Mouse (Mus musculus) liver, adult 2 months (tissue): ENCODE data around the gene Fam120a. TPM values are rescaled to one million over a fixed set of nuclear protein-coding genes. Genes with fewer than 3 reads are reported as not detected.

Experiments
- DNase-seq: peaks from one replicate; pipeline ENCODE4 v3.0.0-alpha.2; 2011; ENCODE audit warnings: low read depth, low spot score; ENCODE audit errors: extremely low read depth
- H3K27ac ChIP-seq: fragments of 200-500 bp; replicated peaks from 2 replicates; pipeline ENCODE4 v1.5.1; 2012; ENCODE audit warnings: low read depth, mild to moderate bottlenecking, control low read depth, inconsistent platforms, low read length; ENCODE audit not compliant: insufficient read depth
- H3K27me3 ChIP-seq: fragments of 200-500 bp; 2 replicates; pipeline ENCODE4 v1.6.1; 2012; ENCODE audit warnings: mild to moderate bottlenecking, moderate library complexity, low read length, inconsistent platforms; ENCODE audit not compliant: control insufficient read depth, insufficient read depth
- H3K36me3 ChIP-seq: fragments of 200-500 bp; 2 replicates; pipeline ENCODE4 v1.6.1; 2012; ENCODE audit warnings: low read length, inconsistent platforms; ENCODE audit not compliant: control insufficient read depth, insufficient read depth
- H3K4me1 ChIP-seq: fragments of 200-500 bp; 2 replicates; pipeline ENCODE4 v1.6.1; 2011; ENCODE audit warnings: low read length; ENCODE audit not compliant: control insufficient read depth, insufficient read depth
- H3K4me3 ChIP-seq: fragments of 200-500 bp; 2 replicates; pipeline ENCODE4 v1.5.1; 2011; ENCODE audit warnings: low read depth, mild to moderate bottlenecking, control low read depth, low read length, moderate library complexity; ENCODE audit not compliant: insufficient read depth
- H3K79me2 ChIP-seq: fragments of 200-500 bp; 2 replicates; pipeline ENCODE4 v1.6.1; 2012; ENCODE audit warnings: inconsistent platforms, mild to moderate bottlenecking, low read length, moderate library complexity; ENCODE audit not compliant: control insufficient read depth, insufficient read depth
- H3K9ac ChIP-seq: fragments of 200-500 bp; 2 replicates; pipeline ENCODE4 v1.6.1; 2012; ENCODE audit warnings: low read depth, mild to moderate bottlenecking, control low read depth, inconsistent platforms, low read length
- CTCF ChIP-seq: fragments of 200-500 bp; IDR thresholded peaks from 2 replicates; pipeline ENCODE4 v1.5.1; 2011; ENCODE audit warnings: low read depth, low read length, control low read depth
- POLR2A ChIP-seq: fragments of 200-500 bp; IDR thresholded peaks from 2 replicates; pipeline ENCODE4 v1.6.1; 2011; ENCODE audit warnings: low read length, control low read depth; ENCODE audit not compliant: insufficient read depth; ENCODE audit errors: extremely low read depth
- WGBS: fragments of 180-500 bp; shearing (Covaris S2); methylation state at CpG from one replicate; pipeline ENCODE4 v1.1.7; 2018; 5-methylcytosine and 5-hydroxymethylcytosine counted together
- polyA plus RNA-seq: library from polyadenylated mRNA; depleted of rRNA; stranded (reverse); fragments of >200 nt; gene quantifications from 2 replicates; pipeline ENCODE4 v1.2.3, GENCODE M21; 2012
- total RNA-seq: library from RNA; depleted of rRNA; stranded (reverse); fragments of >200 nt; gene quantifications from 2 replicates; pipeline ENCODE4 v1.2.3, GENCODE M21; 2014

Fam120a gene
- total and polyA plus RNA-seq, 2 experiments = 40.1 to 45.1 TPM

GRCm38 (mm10) chr13:48871887-48872606 lies 95.8 kb downstream of the Fam120a start:
- WGBS = 31% methylated on average over 7 of the region's 7 CpGs
- peaks cover 13% of the 10 kb centered on the region for H3K4me1 ChIP-seq
- TF ChIP-seq POLR2A (0 out of 2 replicates have a peak, but pooled peaks have one; percentile 19), CTCF (no peak)
- H3K27ac ChIP-seq = peak overlapping the region; percentile 88
- peak overlapping the region; percentile 98; the same call in 1 of the 2 replicates for H3K4me3 ChIP-seq
- H3K36me3 ChIP-seq = no peaks in the 10 kb centered on the region
- DNase-seq = peak; percentile 88
- H3K27me3 ChIP-seq = no peaks in the 10 kb centered on the region
- peaks cover 31% of the 10 kb centered on the region; the same call in 1 of the 2 replicates for H3K79me2 ChIP-seq
- H3K9ac ChIP-seq = peak overlapping the region; percentile 93

GRCm38 (mm10) chr13:48870771-48871731 lies 96.8 kb downstream of the Fam120a start, which contains the start of gene Phf2:
Gene Phf2, minus strand, starts transcription at chr13:48871119.
- TF ChIP-seq POLR2A (no peak), CTCF (no peak)
- H3K9ac ChIP-seq = peak within 1 kb of the TSS; percentile 100
- H3K27me3 ChIP-seq = no peaks in the 10 kb centered on the region
- peaks cover 11% of the 10 kb centered on the region for H3K4me1 ChIP-seq
- no peak for DNase-seq
- peaks cover 33% of the 10 kb centered on the region; the same call in 1 of the 2 replicates for H3K79me2 ChIP-seq
- no peaks in the 10 kb centered on the region for H3K36me3 ChIP-seq
- peak within 1 kb of the TSS; percentile 88 for H3K27ac ChIP-seq
- WGBS = 12% methylated on average over 117 of the region's 117 CpGs
- peak within 1 kb of the TSS; percentile 98 for H3K4me3 ChIP-seq

DNA sequence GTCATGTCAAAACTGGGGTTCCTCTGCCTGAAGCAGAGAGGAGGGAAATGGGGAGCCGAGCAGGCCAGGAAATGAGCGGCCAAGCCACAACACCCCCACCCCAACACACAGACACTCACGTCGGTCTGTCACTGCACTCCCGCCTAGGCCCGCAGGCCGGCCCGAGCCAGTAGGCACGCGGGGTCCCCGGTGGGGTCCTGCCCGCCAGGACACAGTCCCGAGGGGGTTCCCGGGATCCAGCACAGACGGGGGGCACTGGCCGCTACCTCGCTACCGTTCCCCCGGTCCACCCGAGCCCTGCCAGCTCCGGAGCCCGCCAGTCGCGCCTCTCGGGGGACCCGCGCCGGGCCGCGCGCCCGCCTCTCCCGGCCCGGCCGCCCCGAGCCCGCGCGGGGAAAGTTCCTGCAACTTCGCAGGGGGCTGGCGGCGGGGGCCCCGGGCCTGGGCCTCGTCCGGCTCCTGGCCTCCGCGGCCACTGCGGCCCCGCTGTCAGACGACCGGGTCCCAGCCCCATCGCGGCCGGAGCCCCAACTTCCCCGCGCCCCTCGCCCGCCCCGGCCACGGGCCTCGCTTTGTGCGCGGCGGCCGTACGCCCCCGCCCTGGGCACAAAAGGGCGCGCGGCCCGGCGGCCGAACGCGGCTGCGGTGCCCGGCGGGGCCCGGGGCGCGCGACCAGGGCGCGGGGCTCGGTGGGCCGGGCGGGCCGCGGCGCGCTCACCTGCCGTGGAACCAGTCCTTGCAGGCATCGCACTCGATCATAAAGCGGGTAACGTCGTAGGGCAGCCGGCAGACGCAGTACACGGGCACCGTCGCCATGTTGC lies 97.7 kb downstream of the Fam120a start:
- 1% methylated on average over 98 of the region's 102 CpGs for WGBS
- H3K4me1 ChIP-seq = peaks cover 11% of the 10 kb centered on the region
- no peak for DNase-seq

DNA sequence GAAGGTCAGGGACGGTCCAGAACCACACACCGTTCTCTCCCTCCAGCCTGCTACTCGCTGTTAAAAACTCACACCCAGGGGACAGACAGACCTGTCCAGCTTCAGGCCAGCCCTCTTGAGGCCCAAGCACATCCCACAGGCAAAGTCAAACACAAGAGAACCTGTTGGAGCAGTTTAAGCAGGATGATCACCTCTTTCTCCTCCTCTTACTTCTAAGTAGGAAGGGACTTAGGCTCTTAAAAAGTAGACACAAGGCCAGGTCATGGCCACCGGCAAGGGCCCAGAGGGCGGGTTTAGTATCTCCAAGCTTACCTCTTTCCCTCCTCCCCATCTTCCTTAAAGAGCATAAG lies 98.2 kb downstream of the Fam120a start:
- Histone ChIP-seq H3K4me3 (peak overlapping the region; percentile 98), H3K27ac (peak overlapping the region; percentile 71), H3K79me2 (peaks cover 39% of the 10 kb centered on the region; the same call in 1 of the 2 replicates), H3K36me3 (no peaks in the 10 kb centered on the region), H3K9ac (peak overlapping the region; percentile 100), H3K4me1 (peaks cover 14% of the 10 kb centered on the region), H3K27me3 (no peaks in the 10 kb centered on the region)
- peak; percentile 66 for DNase-seq
- no peak for TF ChIP-seq POLR2A
- TF ChIP-seq CTCF = no peak
- 3% methylated on average over 5 of the region's 5 CpGs for WGBS

More for the DNA sequence above, 97.7 kb downstream of the Fam120a start:
- Histone ChIP-seq H3K27ac (peak overlapping the region; percentile 71), H3K9ac (peak overlapping the region; percentile 100), H3K79me2 (peaks cover 33% of the 10 kb centered on the region; the same call in 1 of the 2 replicates), H3K27me3 (no peaks in the 10 kb centered on the region), H3K36me3 (no peaks in the 10 kb centered on the region), H3K4me3 (peak overlapping the region; percentile 98)
- TF ChIP-seq POLR2A (no peak), CTCF (no peak)

GRCm38 (mm10) chr13:48869088-48869487 lies 98.7 kb downstream of the Fam120a start:
- Histone ChIP-seq H3K4me1 (peaks cover 15% of the 10 kb centered on the region), H3K9ac (no peak overlapping the region; the same call in 1 of the 2 replicates), H3K27ac (no peak overlapping the region)

More at GRCm38 (mm10) chr13:48869088-48869487, 98.7 kb downstream of the Fam120a start:
- WGBS = 27% methylated on average over 5 of the region's 5 CpGs
- TF ChIP-seq POLR2A (no peak), CTCF (no peak)
- H3K36me3 ChIP-seq = no peaks in the 10 kb centered on the region
- peaks cover 43% of the 10 kb centered on the region; the same call in 1 of the 2 replicates for H3K79me2 ChIP-seq
- no peaks in the 10 kb centered on the region for H3K27me3 ChIP-seq
- no peak for DNase-seq
- H3K4me3 ChIP-seq = no peak overlapping the region
